Mouse (Mus musculus) splenic B cell, adult 2 months (primary cell): ENCODE data around the gene Mmel1.

Experiments used
- DNase-seq: peaks from one replicate; pipeline ENCODE4 v3.0.0-alpha.2; 2011; ENCODE audit warnings: low read depth, low spot score
- H3K27me3 ChIP-seq: 2 replicates; pipeline ENCODE4 v1.6.1; 2012; ENCODE audit warnings: mild to moderate bottlenecking, low read length, moderate library complexity, mixed read lengths; ENCODE audit not compliant: control insufficient read depth, poor library complexity, insufficient read depth, severe bottlenecking
- H3K36me3 ChIP-seq: 2 replicates; pipeline ENCODE4 v1.6.1; 2012; ENCODE audit warnings: mild to moderate bottlenecking, low read length, moderate library complexity, mixed read lengths; ENCODE audit not compliant: control insufficient read depth, poor library complexity, insufficient read depth, severe bottlenecking

Mmel1 gene

DNA sequence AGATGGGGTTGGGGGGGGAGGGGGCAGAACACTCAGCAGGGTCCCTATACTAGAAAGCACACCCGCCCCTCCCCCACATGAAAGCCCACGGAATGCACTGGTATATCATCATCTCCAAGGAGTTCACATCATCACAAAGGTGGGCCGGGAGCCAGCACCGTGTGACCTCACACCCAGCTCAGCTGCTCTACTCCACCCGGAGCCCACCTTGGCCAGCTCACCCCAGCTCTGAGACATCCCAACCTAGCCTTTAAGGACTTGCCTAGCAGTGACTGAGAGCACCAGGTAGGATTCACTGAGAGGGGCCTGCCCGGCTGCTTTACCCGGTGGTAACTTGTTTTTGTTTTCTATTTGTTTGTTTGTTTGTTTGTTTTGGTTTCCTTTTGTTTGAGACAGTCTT lies at the start of gene Mmel1:
Gene Mmel1, plus strand, starts transcription at position 146 of the 400 bp plus-strand sequence.
- no peaks in the 10 kb centered on the region for H3K27me3 ChIP-seq
- DNase-seq: no peak
- no peaks in the 10 kb centered on the region for H3K36me3 ChIP-seq

DNA sequence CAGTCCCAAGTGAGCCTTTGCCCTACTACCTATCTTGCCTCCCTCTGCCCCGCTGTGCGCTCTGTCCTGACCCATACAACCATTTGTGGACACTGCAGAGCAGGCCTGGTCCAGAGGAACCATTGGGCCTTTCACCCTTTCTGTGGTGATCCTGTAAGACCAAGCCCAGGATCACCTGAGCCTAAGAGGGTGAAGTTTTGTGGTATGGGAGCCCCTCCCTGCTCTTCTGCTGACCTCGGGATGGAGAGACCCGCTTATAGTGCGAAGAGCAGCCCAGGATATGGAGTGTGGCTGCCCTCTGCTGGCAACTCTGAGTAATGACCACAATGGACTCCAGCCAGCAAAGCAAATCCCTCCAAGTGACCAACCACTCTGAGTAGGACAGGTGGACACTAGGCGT lies 43.7 kb upstream of the Mmel1 start:
- H3K27me3 ChIP-seq: no peaks in the 10 kb centered on the region
- DNase-seq: peak; percentile 60
- H3K36me3 ChIP-seq: no peaks in the 10 kb centered on the region

DNA sequence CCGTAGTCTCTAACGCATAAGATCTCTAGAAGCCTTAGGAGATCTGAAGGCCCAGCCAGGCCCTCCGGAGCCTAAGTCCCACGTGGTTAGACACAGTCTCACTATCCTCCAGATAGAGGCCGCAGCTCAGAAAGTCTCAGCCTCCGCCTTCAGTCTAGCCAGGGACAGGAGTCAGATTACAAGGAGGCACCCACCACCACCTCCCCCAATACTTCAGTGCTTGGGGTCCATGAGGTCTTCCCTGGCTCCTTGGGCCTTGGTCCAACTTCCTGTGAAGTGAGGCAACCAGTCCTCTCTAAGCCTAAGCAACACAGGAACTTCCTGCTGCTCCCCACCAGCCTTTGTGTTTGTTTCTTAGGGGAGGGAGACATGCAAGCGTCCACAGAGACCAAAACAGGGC lies 43.2 kb upstream of the Mmel1 start:
- no peak for DNase-seq
- H3K27me3 ChIP-seq: no peaks in the 10 kb centered on the region
- no peaks in the 10 kb centered on the region for H3K36me3 ChIP-seq

DNA sequence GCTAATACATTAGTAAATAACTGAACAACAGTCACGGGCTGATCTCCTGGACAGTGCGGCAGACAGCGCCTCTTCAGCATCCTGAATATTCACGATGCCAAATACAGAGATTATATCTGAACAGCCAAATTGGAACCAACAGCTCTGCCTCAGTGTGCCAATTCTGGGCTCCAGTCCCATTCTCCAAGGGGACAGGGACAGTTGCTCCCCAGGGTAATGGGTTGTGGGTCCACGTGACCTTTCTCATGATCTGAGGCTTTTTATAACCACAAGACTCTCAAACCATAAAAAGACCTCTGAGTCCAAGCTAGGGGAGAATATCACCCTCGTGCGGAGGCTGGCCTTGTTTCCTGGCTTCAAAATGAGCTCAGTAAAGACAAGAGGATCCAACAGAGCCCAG lies 42.2 kb upstream of the Mmel1 start:
- Histone ChIP-seq H3K27me3 (no peaks in the 10 kb centered on the region), H3K36me3 (no peaks in the 10 kb centered on the region)
- DNase-seq: no peak

DNA sequence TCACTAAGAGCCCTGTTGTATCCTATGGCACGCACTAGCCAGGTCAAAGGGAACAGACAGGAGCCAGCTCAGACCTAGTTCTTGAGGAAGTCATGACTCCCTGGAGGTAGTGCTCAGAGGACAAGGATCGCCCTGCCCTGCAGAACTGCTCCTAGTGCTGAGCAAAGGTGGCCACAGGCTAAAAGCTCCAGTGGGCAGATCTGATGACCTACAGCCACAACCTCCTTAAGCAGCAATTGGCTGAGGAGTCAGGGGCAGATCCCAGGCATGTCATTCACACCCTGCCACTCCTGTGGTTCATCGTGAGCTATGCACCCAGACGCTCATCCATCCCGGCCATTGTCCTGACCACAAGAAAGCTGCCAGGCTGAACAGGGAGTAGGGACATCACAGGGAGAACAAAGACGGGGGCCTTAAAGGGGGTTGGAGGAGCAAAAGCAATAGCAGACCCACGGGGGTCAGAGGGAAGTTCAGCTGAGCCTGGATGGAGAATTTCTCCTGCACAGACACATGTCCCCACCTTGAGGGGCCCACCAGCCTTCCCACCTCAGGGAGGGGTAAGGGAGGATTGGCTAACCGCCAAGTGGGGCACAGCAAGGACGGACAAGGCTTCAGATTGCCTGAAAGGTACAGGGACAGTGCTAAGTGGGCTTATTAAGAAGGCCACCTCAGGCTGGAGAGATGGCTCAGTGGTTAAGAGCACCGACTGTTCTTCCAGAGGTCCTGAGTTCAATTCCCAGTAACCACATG lies 41.3 kb upstream of the Mmel1 start:
- Histone ChIP-seq H3K36me3 (no peaks in the 10 kb centered on the region), H3K27me3 (no peaks in the 10 kb centered on the region)
- DNase-seq: no peak

DNA sequence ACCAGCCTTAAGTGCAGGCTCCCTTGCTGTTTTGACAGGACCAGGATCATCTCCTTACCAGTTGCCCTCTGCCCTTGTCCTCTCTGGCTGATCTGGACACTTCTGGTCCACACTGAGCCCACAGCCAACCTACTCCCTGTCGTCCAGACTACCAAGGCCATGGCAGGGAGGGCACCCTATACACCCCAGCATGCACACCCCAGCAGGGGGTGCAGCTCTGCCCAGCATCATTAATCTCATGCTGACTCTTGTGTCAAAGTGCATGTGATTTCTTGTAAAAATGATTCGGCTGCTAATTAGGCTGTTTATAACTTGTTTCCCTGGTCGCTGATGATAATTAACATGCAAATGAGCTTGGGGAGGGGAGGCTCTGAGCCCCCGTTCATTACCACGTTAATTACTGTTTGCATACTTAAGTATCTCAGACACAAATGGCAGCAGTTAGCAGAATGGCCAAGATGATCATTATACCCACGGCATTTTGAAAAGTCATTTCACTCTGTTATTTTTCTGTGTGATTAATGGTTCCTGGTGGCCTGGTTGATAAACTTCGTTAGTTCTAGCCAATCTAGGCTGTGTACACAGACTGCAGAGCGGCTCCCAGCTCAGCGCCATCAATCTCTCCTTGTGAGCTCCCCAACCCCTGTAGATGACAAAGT lies 37.3 kb upstream of the Mmel1 start:
- Histone ChIP-seq H3K36me3 (no peaks in the 10 kb centered on the region), H3K27me3 (no peaks in the 10 kb centered on the region)
- no peak for DNase-seq

DNA sequence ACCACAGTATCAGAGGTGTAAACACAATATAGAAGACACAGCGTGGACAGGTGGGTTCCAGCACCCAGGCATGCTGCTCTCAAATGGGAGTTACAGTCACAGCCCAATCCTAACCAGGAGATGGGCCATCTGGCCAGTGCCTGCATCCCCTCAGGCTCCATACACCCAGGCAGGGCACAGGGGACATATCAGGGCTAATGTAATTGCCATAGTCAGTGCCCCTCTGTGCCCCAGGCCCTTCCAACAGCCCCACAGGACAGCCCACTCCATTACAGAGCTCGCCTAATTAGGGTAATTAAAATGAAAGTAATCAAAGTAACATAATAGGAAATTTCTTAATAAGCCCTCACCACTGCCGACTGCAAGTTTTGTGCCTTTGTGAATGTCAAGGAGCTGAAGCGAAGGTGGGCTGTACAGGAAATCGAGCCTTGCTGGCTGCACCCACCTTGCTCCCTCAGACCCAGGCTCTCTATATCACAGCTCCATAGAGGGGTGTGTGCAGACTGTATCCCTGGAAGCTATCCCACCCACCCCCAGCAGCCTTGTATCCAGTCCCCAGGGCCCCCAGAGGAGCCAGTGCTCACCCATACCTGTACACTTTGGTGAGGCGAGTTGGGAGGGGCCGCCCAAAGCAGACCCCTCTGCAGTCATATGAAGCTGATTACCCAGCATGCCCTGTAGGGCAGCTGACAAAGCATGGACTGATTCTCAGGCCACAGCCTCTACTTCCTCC lies 33.0 kb upstream of the Mmel1 start:
- no peaks in the 10 kb centered on the region for H3K36me3 ChIP-seq
- 0 out of 2 replicates have a peak, but pooled peaks cover 2% of the 10 kb centered on the region for H3K27me3 ChIP-seq
- DNase-seq: no peak

DNA sequence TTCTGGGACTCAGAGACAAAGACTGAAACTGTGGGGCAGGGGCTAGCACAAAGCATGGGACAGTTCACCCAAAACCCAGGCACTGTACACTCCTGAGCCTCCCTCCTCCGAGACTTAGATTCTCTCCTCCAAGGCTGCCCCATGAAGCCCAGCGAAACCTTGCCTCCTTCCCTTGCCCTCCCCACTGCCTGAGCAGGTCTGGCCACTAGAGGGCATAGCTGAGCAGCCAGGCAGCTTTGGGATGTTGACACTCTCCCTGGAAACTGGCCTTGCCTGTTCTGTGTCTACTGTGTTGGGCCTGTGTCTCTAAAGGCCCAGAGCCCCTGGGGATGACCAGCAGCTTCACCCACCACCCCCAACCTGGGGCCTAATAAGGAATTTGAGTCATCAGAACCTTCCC lies 32.2 kb upstream of the Mmel1 start, which contains the start of gene Ttc34:
Gene Ttc34, plus strand, starts transcription at position 290 of the 400 bp plus-strand sequence.
- peak; percentile 55 for DNase-seq
- Histone ChIP-seq H3K27me3 (0 out of 2 replicates have a peak, but pooled peaks cover 2% of the 10 kb centered on the region), H3K36me3 (no peaks in the 10 kb centered on the region)

DNA sequence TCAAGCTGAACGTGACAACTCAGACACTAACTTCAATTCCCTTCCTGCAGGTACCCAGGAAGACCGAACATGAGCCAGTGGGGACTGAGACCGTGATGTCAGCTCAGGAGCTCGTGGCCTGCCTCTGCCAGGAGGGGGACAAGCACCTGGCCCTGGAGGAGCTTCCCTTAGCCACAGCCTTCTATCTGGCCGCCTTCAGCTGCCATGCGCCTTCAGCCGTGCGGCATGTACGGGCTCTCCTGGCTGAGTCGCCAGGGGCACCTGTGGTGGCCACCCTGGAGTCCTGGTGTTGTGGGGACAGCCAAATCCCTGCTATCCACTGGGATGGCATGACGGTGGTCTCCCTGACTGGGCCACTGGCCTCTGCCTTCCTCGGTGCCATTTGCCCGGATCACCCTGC lies 30.6 kb upstream of the Mmel1 start:
- H3K27me3 ChIP-seq: 0 out of 2 replicates have a peak, but pooled peaks cover 2% of the 10 kb centered on the region
- no peak for DNase-seq
- H3K36me3 ChIP-seq: no peaks in the 10 kb centered on the region

DNA sequence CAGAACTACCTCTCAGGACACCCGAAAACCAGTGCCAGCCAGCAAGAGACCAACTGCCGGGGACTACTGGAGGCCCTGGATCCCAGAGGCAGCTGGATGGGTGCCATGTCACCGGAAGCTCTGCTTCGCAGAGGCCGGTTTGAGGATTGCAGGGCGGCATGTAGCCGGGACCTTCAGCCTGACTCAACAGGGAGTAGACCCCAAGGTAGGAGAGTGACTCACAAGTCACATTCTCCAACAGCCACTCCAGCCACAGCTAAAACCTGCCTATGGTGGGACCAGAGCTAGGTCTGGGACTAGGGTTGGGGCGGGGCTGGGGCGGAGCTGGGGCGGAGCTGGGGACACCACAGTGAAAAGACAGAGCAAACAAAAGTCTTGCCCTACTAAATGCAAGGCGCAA lies 30.0 kb upstream of the Mmel1 start:
- Histone ChIP-seq H3K27me3 (0 out of 2 replicates have a peak, but pooled peaks cover 2% of the 10 kb centered on the region), H3K36me3 (no peaks in the 10 kb centered on the region)
- no peak for DNase-seq

DNA sequence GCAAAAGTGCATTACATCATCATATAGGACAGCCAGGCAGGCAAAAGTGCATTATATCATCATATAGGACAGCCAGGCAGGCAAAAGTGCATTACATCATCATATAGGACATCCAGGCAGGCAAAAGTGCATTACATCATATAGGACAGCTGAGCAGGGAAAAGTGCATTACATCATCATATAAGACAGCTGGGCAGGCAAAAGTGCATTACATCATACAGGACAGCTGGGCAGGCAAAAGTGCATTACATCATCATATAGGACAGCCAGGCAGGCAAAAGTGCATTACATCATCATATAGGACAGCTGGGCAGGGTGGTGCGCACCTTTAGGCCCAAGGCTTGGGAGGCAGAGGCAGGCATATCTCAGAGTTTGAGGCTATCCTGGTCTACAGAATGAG lies 16.7 kb upstream of the Mmel1 start:
- H3K27me3 ChIP-seq: no peaks in the 10 kb centered on the region; the same call in 1 of the 2 replicates
- H3K36me3 ChIP-seq: no peaks in the 10 kb centered on the region
- no peak for DNase-seq

DNA sequence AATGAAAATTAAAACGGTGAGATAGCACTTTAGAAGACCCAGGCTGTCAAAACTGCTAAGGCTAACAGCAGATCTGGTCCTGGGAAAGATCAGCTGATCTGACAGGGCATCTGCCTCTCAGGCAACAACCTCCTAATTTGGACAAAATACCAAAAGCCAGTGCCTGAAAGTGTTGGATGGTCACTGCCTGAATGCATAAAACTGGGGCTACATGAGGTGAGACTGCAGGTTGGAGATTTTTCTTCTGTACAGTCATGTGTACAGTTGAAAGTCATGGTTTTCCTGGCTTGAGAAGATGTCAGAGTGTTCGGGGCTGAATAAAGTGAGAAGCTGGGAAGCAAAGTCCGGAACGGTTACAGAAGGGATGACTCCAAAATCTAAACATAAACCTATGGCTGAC lies 15.5 kb upstream of the Mmel1 start:
- no peaks in the 10 kb centered on the region; the same call in 1 of the 2 replicates for H3K27me3 ChIP-seq
- no peak for DNase-seq
- no peaks in the 10 kb centered on the region for H3K36me3 ChIP-seq

DNA sequence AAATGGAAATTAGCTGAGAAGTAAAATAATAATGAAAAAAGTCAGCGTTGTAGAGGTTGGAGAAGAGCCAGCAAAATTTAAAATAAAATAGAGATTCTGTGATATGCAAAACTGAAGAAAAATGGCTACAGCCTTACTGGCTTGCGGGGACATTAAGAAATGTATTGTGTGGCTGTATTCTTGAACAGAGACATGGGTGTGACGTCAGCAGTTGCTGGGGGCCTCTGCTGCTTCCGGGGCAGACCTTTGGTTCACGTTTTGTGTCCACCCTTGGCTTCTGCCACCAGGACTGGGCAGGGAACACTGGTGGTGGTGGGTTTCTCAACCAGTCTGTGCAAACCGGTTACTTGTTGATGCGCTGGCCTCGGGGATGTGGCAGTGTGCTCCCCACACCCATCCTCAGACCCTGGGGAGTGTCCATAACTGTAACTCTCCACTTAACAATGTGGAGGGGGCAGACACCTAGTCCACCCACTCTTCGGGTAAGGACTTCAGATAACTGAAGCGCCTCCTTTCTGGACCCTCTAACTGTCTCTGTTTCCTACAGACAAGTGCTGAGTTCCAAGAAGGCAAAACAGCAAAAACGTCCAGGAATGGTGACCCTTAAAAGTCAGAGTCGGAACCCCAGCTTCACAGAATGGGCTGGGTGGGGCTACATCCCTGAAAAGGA lies 14.6 kb upstream of the Mmel1 start:
- Histone ChIP-seq H3K36me3 (no peaks in the 10 kb centered on the region), H3K27me3 (no peaks in the 10 kb centered on the region; the same call in 1 of the 2 replicates)
- peak; percentile 54 for DNase-seq

DNA sequence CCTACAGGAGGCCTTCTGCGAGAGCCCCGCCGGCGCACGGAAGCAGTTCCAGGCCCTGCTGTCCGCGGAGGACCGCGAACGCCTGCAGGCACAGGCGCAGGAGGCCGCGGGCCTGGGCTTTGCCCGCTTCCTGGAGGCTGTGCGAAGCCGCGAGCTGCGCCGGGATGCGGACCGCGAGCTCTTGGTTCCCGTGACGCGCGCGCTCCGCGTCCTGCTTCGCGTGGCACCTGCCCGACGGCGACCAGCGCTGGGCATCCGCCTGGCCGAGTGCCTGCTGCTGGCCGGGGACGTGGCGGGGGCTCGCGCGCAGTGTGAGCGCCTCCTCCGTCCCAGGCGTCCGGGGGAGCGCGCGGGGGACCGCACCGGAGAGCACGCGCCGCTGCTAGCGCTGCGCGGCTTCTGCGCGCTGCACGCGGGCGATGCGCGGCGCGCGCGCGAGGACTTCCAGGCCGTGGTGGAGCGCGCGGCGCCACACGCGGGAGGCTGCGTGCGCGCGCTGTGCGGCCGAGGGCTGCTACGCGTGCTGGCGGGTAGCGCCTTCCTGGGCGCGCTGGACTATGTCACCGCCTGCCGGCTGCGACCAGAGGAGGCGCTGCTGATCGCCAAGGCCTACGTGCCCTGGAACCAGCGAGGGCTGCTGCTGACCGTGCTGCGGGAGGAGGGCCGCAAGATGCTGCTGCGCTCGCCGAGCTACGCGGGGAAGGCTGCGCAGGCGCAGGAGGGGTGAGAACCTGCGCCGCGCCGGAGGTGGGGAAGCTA lies 13.5 kb upstream of the Mmel1 start:
- no peaks in the 10 kb centered on the region; the same call in 1 of the 2 replicates for H3K27me3 ChIP-seq
- DNase-seq: peak; percentile 57
- H3K36me3 ChIP-seq: no peaks in the 10 kb centered on the region
